Mouse (Mus musculus): ENCODE data around the gene Ccdc183. TPM values are rescaled to one million over a fixed set of nuclear protein-coding genes. Genes with fewer than 3 reads are reported as not detected.

Ccdc183 gene
- polyA plus RNA-seq, 1 experiment from 2014 or later, result 0.19 TPM

- Histone ChIP-seq H3K4me3 (ENCODE audit: low read depth, low read length) (no peak within 1 kb of the TSS), H3K9me3 (ENCODE audit: low read length) (no peaks in the 10 kb centered on the region), H3K4me1 (ENCODE audit: insufficient read depth) (peaks cover 31% of the 10 kb centered on the region), H3K27ac (ENCODE audit: low read depth) (no peak within 1 kb of the TSS), H3K4me2 (ENCODE audit: low read depth, low read length) (peak within 1 kb of the TSS; percentile 58), H3K27me3 (ENCODE audit: insufficient read depth, low read length) (peaks cover 48% of the 10 kb centered on the region), H3K9ac (replicated peaks) (peak within 1 kb of the TSS; percentile 6), H3K36me3 (replicated peaks; ENCODE audit: insufficient read depth, low read length) (peaks cover 20% of the 10 kb centered on the region)
- ATAC-seq (peak; percentile 73), DNase-seq (peak; percentile 68)
- 4% methylated on average over 19 of the region's 19 CpGs for WGBS (ENCODE audit: insufficient replicate concordance)
- no peak for TF ChIP-seq EP300 (IDR thresholded peaks at IDR 0.05; ENCODE audit: low read depth)
- TF ChIP-seq CTCF (IDR thresholded peaks at IDR 0.05; ENCODE audit: low read depth), result peak; percentile 93
Observed at GRCm38 (mm10) chr2:25581294-25581864, 36.1 kb downstream of the Ccdc183 start, which contains the start of gene Ajm1. Gene Ajm1 (minus strand): TSS chr2:25581757.

DNA sequence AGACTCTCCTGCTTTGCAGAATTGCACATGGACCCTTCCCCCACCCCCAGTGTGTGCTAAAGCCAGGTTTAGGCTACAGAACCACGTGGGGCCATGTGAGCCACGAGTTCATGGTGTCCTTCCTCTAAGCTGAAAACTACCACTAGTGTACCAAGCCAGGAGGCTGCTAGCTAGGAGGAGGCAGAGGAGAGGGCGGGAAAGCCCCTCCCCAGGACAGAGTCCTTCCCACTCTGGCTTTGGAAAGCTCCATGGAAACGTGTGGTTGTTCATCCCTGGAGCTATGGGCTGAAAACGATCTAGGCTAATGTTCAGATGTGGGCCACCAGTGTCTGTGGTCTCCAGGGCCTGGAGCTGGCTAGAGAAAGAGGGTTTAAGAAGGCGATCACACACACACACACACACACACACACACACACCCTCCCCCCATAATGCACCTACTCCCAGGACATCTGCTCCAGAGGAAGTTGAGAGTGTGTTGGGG lies 36.8 kb downstream of the Ccdc183 start:
- Histone ChIP-seq H3K9ac (replicated peaks) (no peak overlapping the region), H3K27ac (ENCODE audit: low read depth) (no peak overlapping the region), H3K9me3 (ENCODE audit: low read length) (no peaks in the 10 kb centered on the region), H3K36me3 (replicated peaks; ENCODE audit: insufficient read depth, low read length) (peaks cover 20% of the 10 kb centered on the region), H3K4me2 (ENCODE audit: low read depth, low read length) (no peak overlapping the region), H3K4me1 (ENCODE audit: insufficient read depth) (peaks cover 34% of the 10 kb centered on the region), H3K4me3 (ENCODE audit: low read depth, low read length) (no peak overlapping the region), H3K27me3 (ENCODE audit: insufficient read depth, low read length) (peaks cover 55% of the 10 kb centered on the region)
- no peak for ATAC-seq
- DNase-seq, result no peak
- 28% methylated on average over 6 of the region's 6 CpGs for WGBS (ENCODE audit: insufficient replicate concordance)
- TF ChIP-seq EP300 (IDR thresholded peaks at IDR 0.05; ENCODE audit: low read depth), result no peak
- TF ChIP-seq CTCF (IDR thresholded peaks at IDR 0.05; ENCODE audit: low read depth), result no peak

- H3K4me3 ChIP-seq (ENCODE audit: low read depth, low read length), result peak overlapping the region; percentile 10; the same call in 1 of the 2 replicates
- no peak overlapping the region for H3K9ac ChIP-seq (replicated peaks)
- peaks cover 15% of the 10 kb centered on the region for H3K36me3 ChIP-seq (replicated peaks; ENCODE audit: insufficient read depth, low read length)
- WGBS (ENCODE audit: insufficient replicate concordance), result 4% methylated on average over 27 of the region's 27 CpGs
- ATAC-seq, result no peak
- H3K27ac ChIP-seq (ENCODE audit: low read depth), result no peak overlapping the region
- peaks cover 38% of the 10 kb centered on the region for H3K4me1 ChIP-seq (ENCODE audit: insufficient read depth)
- H3K4me2 ChIP-seq (ENCODE audit: low read depth, low read length), result 0 out of 2 replicates have a peak overlapping the region, but pooled peaks have one; percentile 9
- peaks cover 55% of the 10 kb centered on the region for H3K27me3 ChIP-seq (ENCODE audit: insufficient read depth, low read length)
- TF ChIP-seq EP300 (IDR thresholded peaks at IDR 0.05; ENCODE audit: low read depth) (no peak), CTCF (IDR thresholded peaks at IDR 0.05; ENCODE audit: low read depth) (peak; percentile 61)
- DNase-seq, result peak; percentile 48
- no peaks in the 10 kb centered on the region for H3K9me3 ChIP-seq (ENCODE audit: low read length)
Observed at GRCm38 (mm10) chr2:25579737-25580460, 37.6 kb downstream of the Ccdc183 start.

GRCm38 (mm10) chr2:25578796-25579736 lies 38.4 kb downstream of the Ccdc183 start:
- Histone ChIP-seq H3K9me3 (ENCODE audit: low read length) (no peaks in the 10 kb centered on the region), H3K4me2 (ENCODE audit: low read depth, low read length) (0 out of 2 replicates have a peak overlapping the region, but pooled peaks have one; percentile 9), H3K27me3 (ENCODE audit: insufficient read depth, low read length) (peaks cover 55% of the 10 kb centered on the region), H3K4me3 (ENCODE audit: low read depth, low read length) (peak overlapping the region; percentile 10; the same call in 1 of the 2 replicates), H3K4me1 (ENCODE audit: insufficient read depth) (peaks cover 41% of the 10 kb centered on the region), H3K9ac (replicated peaks) (no peak overlapping the region), H3K36me3 (replicated peaks; ENCODE audit: insufficient read depth, low read length) (peaks cover 7% of the 10 kb centered on the region), H3K27ac (ENCODE audit: low read depth) (no peak overlapping the region)
- no peak for DNase-seq
- no peak for ATAC-seq
- TF ChIP-seq CTCF (IDR thresholded peaks at IDR 0.05; ENCODE audit: low read depth), result no peak
- TF ChIP-seq EP300 (IDR thresholded peaks at IDR 0.05; ENCODE audit: low read depth), result no peak
- 6% methylated on average over 67 of the region's 77 CpGs for WGBS (ENCODE audit: insufficient replicate concordance)

DNA sequence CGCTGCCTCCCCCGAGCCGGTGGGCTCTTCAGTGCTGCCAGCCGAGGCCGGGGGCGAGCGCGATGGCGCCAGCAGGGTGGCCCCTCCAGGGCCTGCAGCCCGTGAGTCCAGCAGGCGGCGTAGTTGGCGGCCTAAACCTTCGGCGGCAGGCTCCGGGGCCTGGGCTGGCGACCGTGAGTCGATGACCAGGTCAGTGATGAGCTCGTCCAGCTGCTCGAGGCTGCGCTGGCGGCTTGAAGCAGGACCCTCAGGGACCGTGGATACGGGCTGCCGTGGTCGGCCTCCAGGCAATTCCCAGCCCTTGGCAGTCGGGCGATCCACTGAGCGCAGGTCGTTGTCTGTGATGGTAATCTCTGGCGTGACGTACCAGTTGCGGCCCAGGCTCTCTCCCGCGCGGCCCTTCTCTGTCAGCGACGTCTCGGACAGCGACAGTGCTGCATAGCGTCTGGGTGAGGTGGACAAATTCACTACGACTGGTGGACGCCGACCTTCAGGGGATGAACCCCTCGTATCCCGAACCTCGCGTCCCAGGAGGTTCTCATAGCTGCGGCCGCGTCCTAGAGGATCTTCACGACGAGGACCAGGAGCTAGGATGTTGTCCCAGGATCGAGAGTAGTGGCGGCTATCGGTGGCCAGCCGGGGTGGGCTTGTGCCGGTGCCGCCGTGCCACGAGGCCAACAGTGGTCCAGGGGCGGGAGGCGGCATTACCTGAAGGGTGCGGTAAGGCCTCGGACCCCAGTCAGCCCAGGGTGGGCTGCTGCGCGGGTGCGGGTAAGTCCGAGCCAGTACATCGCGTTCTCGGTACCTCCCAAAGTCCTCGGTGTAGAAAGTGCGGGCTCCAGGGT lies 39.3 kb downstream of the Ccdc183 start:
- no peaks in the 10 kb centered on the region for H3K9me3 ChIP-seq (ENCODE audit: low read length)
- H3K9ac ChIP-seq (replicated peaks), result no peak overlapping the region
- TF ChIP-seq EP300 (IDR thresholded peaks at IDR 0.05; ENCODE audit: low read depth), result no peak
- peak; percentile 30; the same call in 1 of the 2 replicates for TF ChIP-seq CTCF (IDR thresholded peaks at IDR 0.05; ENCODE audit: low read depth)
- H3K27ac ChIP-seq (ENCODE audit: low read depth), result no peak overlapping the region
- ATAC-seq (no peak), DNase-seq (no peak)
- peaks cover under 1% of the 10 kb centered on the region; the same call in 1 of the 2 replicates for H3K36me3 ChIP-seq (replicated peaks; ENCODE audit: insufficient read depth, low read length)
- peaks cover 50% of the 10 kb centered on the region for H3K4me1 ChIP-seq (ENCODE audit: insufficient read depth)
- 6% methylated on average over 74 of the region's 75 CpGs for WGBS (ENCODE audit: insufficient replicate concordance)
- H3K4me3 ChIP-seq (ENCODE audit: low read depth, low read length), result peak overlapping the region; percentile 21; the same call in 1 of the 2 replicates
- peaks cover 55% of the 10 kb centered on the region for H3K27me3 ChIP-seq (ENCODE audit: insufficient read depth, low read length)
- peak overlapping the region; percentile 40 for H3K4me2 ChIP-seq (ENCODE audit: low read depth, low read length)
